Mouse (Mus musculus) erythroblast, embryonic 14.5 days (primary cell): Measurements from ENCODE around the gene Olfr1368. TPM values are rescaled to one million over a fixed set of nuclear protein-coding genes. Genes with fewer than 3 reads are reported as not detected.

Source experiments
- H3K27me3 ChIP-seq: 2 replicates; pipeline ENCODE4 v1.6.1; 2012; ENCODE audit warnings: inconsistent platforms; ENCODE audit not compliant: control insufficient read depth
- H3K36me3 ChIP-seq: 2 replicates; pipeline ENCODE4 v1.6.1; 2012; ENCODE audit warnings: mild to moderate bottlenecking, inconsistent platforms; ENCODE audit not compliant: control insufficient read depth
- H3K4me1 ChIP-seq: 2 replicates; pipeline ENCODE4 v1.6.1; 2012; ENCODE audit warnings: inconsistent platforms; ENCODE audit not compliant: control insufficient read depth
- H3K4me3 ChIP-seq: replicated peaks from 2 replicates; pipeline ENCODE3; 2012; ENCODE audit warnings: moderate library complexity, mild to moderate bottlenecking, inconsistent platforms
- H3K9me3 ChIP-seq: 2 replicates; pipeline ENCODE4 v1.6.1; 2012; ENCODE audit warnings: low read length, inconsistent platforms, mixed read lengths; ENCODE audit not compliant: control insufficient read depth
- GATA1 ChIP-seq: IDR thresholded peaks from 2 replicates; pipeline ENCODE4 v1.6.1; 2012; ENCODE audit warnings: low read length, inconsistent platforms, mixed read lengths
- TAL1 ChIP-seq: IDR thresholded peaks from 3 replicates; pipeline ENCODE4 v1.6.1; 2012; ENCODE audit warnings: low read length, inconsistent platforms, mixed read lengths
- polyA plus RNA-seq: library from polyadenylated mRNA; stranded (reverse); fragments of >175 nt; gene quantifications from 2 replicates; pipeline ENCODE4 v1.2.3, GENCODE M21; 2012

Olfr1368 gene
- polyA plus RNA-seq, 1 experiment = not detected

GRCm38 (mm10) chr13:21177657-21178056, 32.0 kb upstream of the Olfr1368 start:
- TF ChIP-seq GATA1 = no peak
- no peak for TF ChIP-seq TAL1
- Histone ChIP-seq H3K4me3 (no peak overlapping the region), H3K9me3 (no peaks in the 10 kb centered on the region), H3K27me3 (peaks cover 2% of the 10 kb centered on the region; the same call in 1 of the 2 replicates), H3K4me1 (peaks cover 53% of the 10 kb centered on the region), H3K36me3 (peaks cover 14% of the 10 kb centered on the region)

- peaks cover 2% of the 10 kb centered on the region; the same call in 1 of the 2 replicates for H3K27me3 ChIP-seq
- no peak overlapping the region for H3K4me3 ChIP-seq
- no peaks in the 10 kb centered on the region for H3K9me3 ChIP-seq
- H3K4me1 ChIP-seq = peaks cover 52% of the 10 kb centered on the region
- peaks cover 5% of the 10 kb centered on the region for H3K36me3 ChIP-seq
- TF ChIP-seq GATA1 (no peak), TAL1 (no peak)
Observed at GRCm38 (mm10) chr13:21176733-21177132, 31.1 kb upstream of the Olfr1368 start.

GRCm38 (mm10) chr13:21173072-21173471, 27.4 kb upstream of the Olfr1368 start:
- no peaks in the 10 kb centered on the region for H3K36me3 ChIP-seq
- H3K4me3 ChIP-seq = peak overlapping the region; percentile 64
- H3K9me3 ChIP-seq = no peaks in the 10 kb centered on the region
- peaks cover 2% of the 10 kb centered on the region; the same call in 1 of the 2 replicates for H3K27me3 ChIP-seq
- H3K4me1 ChIP-seq = peaks cover 52% of the 10 kb centered on the region
- no peak for TF ChIP-seq TAL1
- TF ChIP-seq GATA1 = no peak

- peak overlapping the region; percentile 64 for H3K4me3 ChIP-seq
- no peaks in the 10 kb centered on the region for H3K36me3 ChIP-seq
- H3K4me1 ChIP-seq = peaks cover 53% of the 10 kb centered on the region
- H3K9me3 ChIP-seq = no peaks in the 10 kb centered on the region
- TF ChIP-seq GATA1 = no peak
- no peak for TF ChIP-seq TAL1
- H3K27me3 ChIP-seq = peaks cover 2% of the 10 kb centered on the region; the same call in 1 of the 2 replicates
Observed at GRCm38 (mm10) chr13:21172241-21173027, 26.8 kb upstream of the Olfr1368 start.

GRCm38 (mm10) chr13:21171600-21172150, 26.0 kb upstream of the Olfr1368 start:
- Histone ChIP-seq H3K4me1 (peaks cover 61% of the 10 kb centered on the region), H3K9me3 (no peaks in the 10 kb centered on the region), H3K4me3 (peak overlapping the region; percentile 64), H3K27me3 (peaks cover 5% of the 10 kb centered on the region; the same call in 1 of the 2 replicates), H3K36me3 (no peaks in the 10 kb centered on the region)
- TF ChIP-seq TAL1 (no peak), GATA1 (no peak)

- peaks cover 9% of the 10 kb centered on the region for H3K27me3 ChIP-seq
- H3K4me3 ChIP-seq = peak overlapping the region; percentile 64
- no peak for TF ChIP-seq TAL1
- no peak for TF ChIP-seq GATA1
- peaks cover 62% of the 10 kb centered on the region for H3K4me1 ChIP-seq
- no peaks in the 10 kb centered on the region for H3K9me3 ChIP-seq
- no peaks in the 10 kb centered on the region for H3K36me3 ChIP-seq
Observed at GRCm38 (mm10) chr13:21171156-21171530, 25.5 kb upstream of the Olfr1368 start.

- no peak for TF ChIP-seq GATA1
- peaks cover 62% of the 10 kb centered on the region for H3K4me1 ChIP-seq
- peaks cover 14% of the 10 kb centered on the region for H3K27me3 ChIP-seq
- no peaks in the 10 kb centered on the region for H3K9me3 ChIP-seq
- H3K36me3 ChIP-seq = no peaks in the 10 kb centered on the region
- peak overlapping the region; percentile 80 for H3K4me3 ChIP-seq
Observed at GRCm38 (mm10) chr13:21170431-21171155, 24.9 kb upstream of the Olfr1368 start.

GRCm38 (mm10) chr13:21169657-21170430, 24.2 kb upstream of the Olfr1368 start:
- TF ChIP-seq TAL1 (no peak), GATA1 (no peak)
- Histone ChIP-seq H3K9me3 (no peaks in the 10 kb centered on the region), H3K4me1 (peaks cover 62% of the 10 kb centered on the region), H3K4me3 (peak overlapping the region; percentile 80), H3K36me3 (no peaks in the 10 kb centered on the region), H3K27me3 (peaks cover 20% of the 10 kb centered on the region)
